Mouse (Mus musculus) midbrain, embryonic 16.5 days (tissue): ENCODE measurements around the gene Krtdap. TPM values are rescaled to one million over a fixed set of nuclear protein-coding genes. Genes with fewer than 3 reads are reported as not detected.

ENCODE experiments used
- polyA plus RNA-seq: library from polyadenylated mRNA; unstranded; fragments of >200 nt; fragmentation: Nextera tagmentation; extraction: Ambion mirVana; gene quantifications from 2 replicates; pipeline ENCODE4 v1.2.1, GENCODE M21; 2015

Krtdap gene
- polyA plus RNA-seq, 1 experiment from 2014 or later = not detected

Other genes starting within 250 kb of the Krtdap start
- gene Hspb6, start 235.7 kb upstream of the Krtdap start, polyA plus RNA-seq = 7.5 and 11.2 TPM in 2 replicates
- gene Proser3, start 235.6 kb upstream of the Krtdap start, polyA plus RNA-seq = 8.2 and 8.5 TPM in 2 replicates
- gene Lin37, start 228.1 kb upstream of the Krtdap start, polyA plus RNA-seq = 52.1 and 63.8 TPM in 2 replicates
- 82.0 and 88.4 TPM in 2 replicates for gene U2af1l4, start 224.6 kb upstream of the Krtdap start, polyA plus RNA-seq
- gene Gm49396, start 224.6 kb upstream of the Krtdap start, polyA plus RNA-seq = 18.6 and 19.2 TPM in 2 replicates
- 116 and 124 TPM in 2 replicates for gene Psenen, start 224.3 kb upstream of the Krtdap start, polyA plus RNA-seq
- gene Igflr1, start 222.5 kb upstream of the Krtdap start, polyA plus RNA-seq = 4.5 and 4.8 TPM in 2 replicates
- gene Kmt2b, start 199.2 kb upstream of the Krtdap start, polyA plus RNA-seq = 9.1 and 11.0 TPM in 2 replicates
- 0.20 and 0.22 TPM in 2 replicates for gene Zbtb32, start 189.0 kb upstream of the Krtdap start, polyA plus RNA-seq
- gene Upk1a, start 175.0 kb upstream of the Krtdap start, polyA plus RNA-seq = 0.29 and 0.46 TPM in 2 replicates
- 1,035 and 1,037 TPM in 2 replicates for gene Cox6b1, start 161.7 kb upstream of the Krtdap start, polyA plus RNA-seq
- gene Etv2, start 152.0 kb upstream of the Krtdap start, polyA plus RNA-seq = not detected in 2 replicates
- gene Rbm42, start 137.6 kb upstream of the Krtdap start, polyA plus RNA-seq = 127 and 132 TPM in 2 replicates
- gene Haus5, start 122.9 kb upstream of the Krtdap start, polyA plus RNA-seq = 24.4 and 26.9 TPM in 2 replicates
- not detected in 2 replicates for gene Pmis2, start 116.3 kb upstream of the Krtdap start, polyA plus RNA-seq
- gene 2200002J24Rik, start 89.0 kb upstream of the Krtdap start, polyA plus RNA-seq = not detected in 2 replicates
- 1.2 and 2.2 TPM in 2 replicates for gene Atp4a, start 75.7 kb upstream of the Krtdap start, polyA plus RNA-seq
- gene Tmem147, start 58.4 kb upstream of the Krtdap start, polyA plus RNA-seq = 233 and 254 TPM in 2 replicates
- 1.1 and 1.7 TPM in 2 replicates for gene Gapdhs, start 44.2 kb upstream of the Krtdap start, polyA plus RNA-seq
- gene Sbsn, start 36.4 kb upstream of the Krtdap start, polyA plus RNA-seq = 1.6 and 2.0 TPM in 2 replicates
- gene Dmkn, start 24.1 kb upstream of the Krtdap start, polyA plus RNA-seq = 2.8 and 3.6 TPM in 2 replicates
- 0.13 TPM in 1 of 2 replicates, not detected in the other for gene Ffar2, start 35.9 kb downstream of the Krtdap start, polyA plus RNA-seq
- not detected in 2 replicates for gene Ffar3, start 68.3 kb downstream of the Krtdap start, polyA plus RNA-seq
- not detected in 2 replicates for gene Ffar1, start 73.7 kb downstream of the Krtdap start, polyA plus RNA-seq
- 0.06 TPM in 1 of 2 replicates, not detected in the other for gene Cd22, start 92.4 kb downstream of the Krtdap start, polyA plus RNA-seq
- gene Mag, start 127.0 kb downstream of the Krtdap start, polyA plus RNA-seq = 4.5 and 4.7 TPM in 2 replicates
- gene Hamp2, start 136.8 kb downstream of the Krtdap start, polyA plus RNA-seq = not detected in 2 replicates
- not detected in 2 replicates for gene Hamp, start 156.1 kb downstream of the Krtdap start, polyA plus RNA-seq
- 28.6 and 29.6 TPM in 2 replicates for gene Usf2, start 168.9 kb downstream of the Krtdap start, polyA plus RNA-seq
- 16.7 and 19.0 TPM in 2 replicates for gene Lsr, start 185.6 kb downstream of the Krtdap start, polyA plus RNA-seq
- gene Fam187b, start 185.9 kb downstream of the Krtdap start, polyA plus RNA-seq = 0.60 and 0.84 TPM in 2 replicates